Mouse (Mus musculus): ENCODE results near the gene Gm1604a. TPM values are rescaled to one million over a fixed set of nuclear protein-coding genes. Genes with fewer than 3 reads are reported as not detected.

Gene Gm1604a
- not detected for polyA plus RNA-seq (2017; shearing (Covaris generic))

DNA sequence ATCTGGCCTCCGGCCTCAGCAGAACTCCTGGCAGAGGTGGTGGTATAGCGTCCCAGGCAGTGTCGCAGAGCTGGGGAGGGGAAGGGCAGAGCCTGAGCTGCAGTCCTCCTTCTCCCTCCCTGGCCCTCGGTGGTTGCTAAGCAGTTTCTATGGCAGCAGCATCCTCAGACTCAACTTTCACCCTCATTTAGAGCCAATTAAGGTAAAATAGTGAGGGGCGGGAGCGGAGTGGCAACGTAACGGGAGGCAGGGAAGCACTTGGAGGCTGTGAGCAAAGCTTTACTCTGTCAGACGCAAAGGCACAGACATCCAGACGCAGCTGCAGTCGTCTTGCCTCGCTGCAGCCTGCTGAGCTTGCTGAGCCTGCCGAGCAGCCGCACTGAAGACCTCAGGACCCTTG lies at the start of gene Gm1604a:
TSS of gene Gm1604a (plus strand) at position 312 of the 400 bp plus-strand sequence.

GRCm38 (mm10) chr17:6978287-6979248 lies 46.8 kb upstream of the Gm1604a start, which contains the start of gene Gm49721:
TSS of gene Gm49721 (plus strand) at chr17:6978904.

Other genes with a start within 250 kb of the Gm1604a start
- gene Ezr, start 242.8 kb upstream of the Gm1604a start, polyA plus RNA-seq (2017; shearing (Covaris generic)): 100 to 1,000 TPM; 209 to 289 TPM
- gene Rsph3b, start 76.9 kb upstream of the Gm1604a start, polyA plus RNA-seq (2017; shearing (Covaris generic)): 10 to 100 TPM; 26.6 to 35.1 TPM
- 10 to 100 TPM; 32.6 to 33.5 TPM for gene Tagap1, start 64.4 kb upstream of the Gm1604a start, polyA plus RNA-seq (2017; shearing (Covaris generic))
- 1,000 to 10,000 TPM; 1,040 to 1,460 TPM for gene Rnaset2b, start 54.9 kb upstream of the Gm1604a start, polyA plus RNA-seq (2017; shearing (Covaris generic))
- under 1 TPM; 0.53 to 0.93 TPM for gene Gm49721, start 46.7 kb upstream of the Gm1604a start, polyA plus RNA-seq (2017; shearing (Covaris generic))
- 1 to 10 TPM in 1 of 2 experiments, under 1 TPM in 1; 0.61 to 1.9 TPM for gene Rps6ka2, start 144.5 kb downstream of the Gm1604a start, polyA plus RNA-seq (2017; shearing (Covaris generic))